Mouse (Mus musculus) limb, embryonic 13.5 days (tissue): ENCODE data around the gene Rnf220. TPM values are rescaled to one million over a fixed set of nuclear protein-coding genes. Genes with fewer than 3 reads are reported as not detected.

Source experiments
- ATAC-seq: fragments of 200-750 bp; cut with Nextera tagmentation; 2 replicates; pipeline ENCODE4 v1.8.0; 2017; ENCODE audit warnings: low read depth, moderate number of reproducible peaks, moderate TSS enrichment; ENCODE audit not compliant: low FRiP score
- H3K27ac ChIP-seq: fragments of 300-500 bp; sonication (generic); 2 replicates; pipeline ENCODE4 v1.5.1; 2015; ENCODE audit warnings: inconsistent platforms, mild to moderate bottlenecking, moderate library complexity
- H3K27me3 ChIP-seq: fragments of 300-500 bp; sonication (generic); 2 replicates; pipeline ENCODE4 v1.6.1; 2015; ENCODE audit warnings: mild to moderate bottlenecking, inconsistent platforms
- H3K36me3 ChIP-seq: fragments of 300-500 bp; sonication (generic); 2 replicates; pipeline ENCODE4 v1.6.1; 2015; ENCODE audit warnings: inconsistent platforms, mild to moderate bottlenecking, moderate library complexity
- H3K4me1 ChIP-seq: fragments of 300-500 bp; sonication (generic); 2 replicates; pipeline ENCODE4 v1.6.1; 2015; ENCODE audit warnings: inconsistent platforms
- H3K4me2 ChIP-seq: fragments of 300-500 bp; sonication (generic); replicated peaks from 2 replicates; pipeline ENCODE4 v1.6.1; 2015; ENCODE audit warnings: inconsistent platforms, mild to moderate bottlenecking, moderate library complexity
- H3K4me3 ChIP-seq: fragments of 300-500 bp; sonication (generic); 2 replicates; pipeline ENCODE4 v1.5.1; 2015; ENCODE audit warnings: moderate library complexity, mild to moderate bottlenecking, inconsistent platforms
- H3K9ac ChIP-seq: fragments of 300-500 bp; sonication (generic); 2 replicates; pipeline ENCODE4 v1.6.1; 2015; ENCODE audit warnings: mild to moderate bottlenecking, inconsistent platforms
- H3K9me3 ChIP-seq: fragments of 300-500 bp; sonication (generic); 2 replicates; pipeline ENCODE4 v1.6.1; 2016; ENCODE audit warnings: inconsistent platforms
- WGBS: fragments of 180-500 bp; shearing (Covaris S2); methylation state at CpG from one replicate; pipeline ENCODE4 v1.1.7; 2015; 5-methylcytosine and 5-hydroxymethylcytosine counted together
- polyA plus RNA-seq: library from polyadenylated mRNA; unstranded; fragments of >200 nt; fragmentation: Nextera tagmentation; extraction: Ambion mirVana; gene quantifications from 2 replicates; pipeline ENCODE4 v1.2.1, GENCODE M21; 2015

Gene Rnf220
- polyA plus RNA-seq, 1 experiment from 2014 or later, result 91.2 TPM

DNA sequence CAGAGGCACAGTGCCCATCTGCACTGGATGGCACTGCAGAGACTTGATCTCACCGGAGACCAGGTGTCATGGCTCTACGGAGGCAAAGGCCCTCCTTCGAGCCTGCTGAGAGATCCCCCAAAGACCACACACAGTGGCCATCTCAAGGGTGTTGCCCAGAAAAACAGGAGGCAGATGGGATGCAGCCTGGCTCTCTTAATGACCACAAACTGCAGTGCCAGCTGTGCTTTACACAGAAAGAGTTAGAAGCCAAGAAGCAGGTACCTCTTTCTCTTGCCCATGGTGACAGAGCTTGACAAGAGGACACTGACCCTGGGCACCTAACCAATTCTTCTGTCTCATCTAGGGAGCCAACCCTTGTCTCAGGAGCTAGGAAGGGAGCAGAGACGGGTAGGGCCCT, 212.5 kb downstream of the Rnf220 start:
- ATAC-seq, result no peak
- peak overlapping the region; percentile 45; the same call in 1 of the 2 replicates for H3K9ac ChIP-seq
- H3K4me3 ChIP-seq, result no peak overlapping the region
- peaks cover 62% of the 10 kb centered on the region for H3K4me1 ChIP-seq
- 30% methylated on average over 4 of the region's 4 CpGs for WGBS
- H3K27ac ChIP-seq, result peak overlapping the region; percentile 10; the same call in 1 of the 2 replicates
- peaks cover 84% of the 10 kb centered on the region for H3K36me3 ChIP-seq
- no peaks in the 10 kb centered on the region for H3K27me3 ChIP-seq
- no peaks in the 10 kb centered on the region for H3K9me3 ChIP-seq
- H3K4me2 ChIP-seq, result no peak overlapping the region

DNA sequence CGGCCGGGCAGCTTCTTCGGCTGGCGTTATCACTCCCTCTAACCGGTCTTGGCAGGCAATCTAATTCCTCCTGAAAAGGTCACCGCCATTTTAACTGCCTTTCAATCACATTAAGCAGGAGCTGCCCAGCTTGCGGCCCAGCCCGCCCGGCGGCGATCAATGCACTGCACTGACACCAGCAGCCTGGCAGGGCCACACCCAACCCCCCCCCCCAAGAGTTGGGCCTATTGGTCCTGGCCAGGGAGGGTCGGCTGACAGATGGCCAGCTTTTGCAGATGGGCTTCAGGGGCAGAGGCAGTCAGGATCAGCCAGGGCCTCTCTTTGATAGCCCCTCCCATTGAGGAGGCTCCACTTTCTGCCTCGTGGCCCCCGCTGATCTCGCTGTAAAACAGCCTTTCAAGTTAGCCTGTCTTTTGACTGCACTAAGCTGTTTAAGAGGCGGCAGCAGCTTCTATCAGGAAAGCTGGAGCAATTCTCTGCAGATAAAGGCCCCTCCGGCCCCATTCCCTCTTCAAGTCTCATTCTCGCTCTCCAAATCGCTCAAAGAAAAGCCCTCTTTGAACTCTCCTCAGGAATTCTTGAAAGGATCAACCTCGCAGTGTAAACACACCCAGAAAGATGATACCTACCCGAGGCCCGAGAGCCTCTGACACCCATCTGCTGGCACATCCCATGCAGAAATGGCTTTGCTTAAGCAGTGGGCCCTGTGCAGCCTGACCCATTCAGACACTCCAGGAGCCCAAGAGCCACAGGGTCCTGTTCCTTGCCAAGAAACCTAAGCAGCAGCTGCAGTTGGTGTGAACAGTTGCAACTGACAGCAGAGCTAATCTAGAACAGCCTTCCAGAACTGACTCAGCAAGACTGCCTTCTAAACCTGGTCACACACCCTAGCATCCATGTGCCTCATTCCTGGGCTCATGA, 213.3 kb downstream of the Rnf220 start:
- Histone ChIP-seq H3K4me3 (no peak overlapping the region), H3K4me1 (peaks cover 59% of the 10 kb centered on the region), H3K36me3 (peaks cover 92% of the 10 kb centered on the region), H3K27me3 (no peaks in the 10 kb centered on the region), H3K27ac (no peak overlapping the region; the same call in 1 of the 2 replicates), H3K9ac (peak overlapping the region; percentile 45; the same call in 1 of the 2 replicates), H3K9me3 (no peaks in the 10 kb centered on the region), H3K4me2 (no peak overlapping the region)
- ATAC-seq, result peak; percentile 25
- WGBS, result 24% methylated on average over 22 of the region's 22 CpGs

DNA sequence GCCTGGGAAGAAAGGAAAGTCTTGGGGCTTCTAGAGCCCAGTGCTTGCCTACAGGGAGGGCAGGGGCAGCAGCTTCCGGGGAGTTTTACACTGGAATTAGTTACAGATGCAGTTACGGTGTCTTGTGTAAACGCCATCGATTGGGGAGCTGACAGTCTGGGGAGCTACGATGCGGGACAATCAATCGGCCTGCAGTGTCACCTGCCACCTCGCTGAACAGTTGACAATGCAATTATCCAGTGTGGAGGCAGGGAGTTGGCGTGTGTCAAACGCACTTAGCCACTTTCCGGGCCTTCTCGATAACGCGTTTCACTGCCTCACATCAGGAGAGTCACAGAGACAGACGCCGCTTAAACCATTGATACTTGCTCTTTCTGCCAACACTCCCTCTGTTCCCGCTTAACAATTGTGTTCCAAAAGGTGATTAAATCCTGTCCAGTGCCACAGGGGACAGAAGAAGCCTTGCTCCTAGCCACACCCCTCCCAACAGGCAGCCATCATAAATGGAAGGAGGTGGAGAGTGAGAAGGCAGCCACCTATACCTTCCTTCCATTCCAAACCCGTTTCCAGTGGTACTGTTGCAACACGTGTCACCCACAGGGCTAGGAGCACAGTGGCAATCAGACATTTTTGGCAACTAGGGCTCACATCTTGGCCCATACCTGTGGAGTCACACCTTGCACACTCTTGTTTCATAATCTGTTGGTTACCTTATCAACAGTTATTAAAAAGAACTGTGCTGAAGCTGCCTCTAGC, 215.6 kb downstream of the Rnf220 start:
- WGBS, result 41% methylated on average over 19 of the region's 19 CpGs
- 0 out of 2 replicates have a peak overlapping the region, but pooled peaks have one; percentile 13 for H3K9ac ChIP-seq
- ATAC-seq, result no peak
- H3K4me2 ChIP-seq, result no peak overlapping the region
- no peak overlapping the region for H3K4me3 ChIP-seq
- peaks cover 99% of the 10 kb centered on the region for H3K36me3 ChIP-seq
- no peaks in the 10 kb centered on the region for H3K9me3 ChIP-seq
- H3K27me3 ChIP-seq, result no peaks in the 10 kb centered on the region
- H3K27ac ChIP-seq, result no peak overlapping the region
- H3K4me1 ChIP-seq, result peaks cover 45% of the 10 kb centered on the region

DNA sequence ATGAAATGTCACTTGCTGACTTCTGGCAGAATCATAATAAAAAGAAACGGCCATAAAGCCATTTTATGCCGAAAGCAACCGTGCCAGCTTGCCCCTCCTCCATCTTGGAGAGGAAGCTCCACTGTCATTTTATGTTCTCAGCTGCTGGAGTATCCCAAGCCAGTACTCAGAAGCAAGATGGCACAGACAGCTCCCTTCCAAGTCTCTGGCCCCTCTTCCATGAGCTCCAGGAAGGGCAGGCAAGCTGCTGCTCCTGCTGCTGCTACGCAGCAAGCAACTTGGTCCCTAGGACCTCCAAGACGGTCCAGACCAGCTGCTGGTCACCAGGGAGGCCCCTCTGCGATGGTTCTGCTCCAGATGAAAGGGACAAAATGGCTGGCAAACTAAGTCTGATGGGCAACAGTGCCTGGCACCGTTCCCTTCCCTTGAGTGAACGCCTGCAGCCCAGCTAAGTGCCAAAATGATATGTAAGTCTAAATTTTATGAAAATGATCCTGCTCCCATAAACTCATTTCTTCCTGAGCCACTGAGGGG, 216.4 kb downstream of the Rnf220 start:
- no peak for ATAC-seq
- 0 out of 2 replicates have a peak overlapping the region, but pooled peaks have one; percentile 31 for H3K9ac ChIP-seq
- no peaks in the 10 kb centered on the region for H3K27me3 ChIP-seq
- H3K27ac ChIP-seq, result no peak overlapping the region
- peaks cover 45% of the 10 kb centered on the region for H3K4me1 ChIP-seq
- H3K36me3 ChIP-seq, result peaks cover 99% of the 10 kb centered on the region
- no peak overlapping the region for H3K4me3 ChIP-seq
- H3K4me2 ChIP-seq, result no peak overlapping the region
- no peaks in the 10 kb centered on the region for H3K9me3 ChIP-seq
- WGBS, result 59% methylated on average over 8 of the region's 8 CpGs

DNA sequence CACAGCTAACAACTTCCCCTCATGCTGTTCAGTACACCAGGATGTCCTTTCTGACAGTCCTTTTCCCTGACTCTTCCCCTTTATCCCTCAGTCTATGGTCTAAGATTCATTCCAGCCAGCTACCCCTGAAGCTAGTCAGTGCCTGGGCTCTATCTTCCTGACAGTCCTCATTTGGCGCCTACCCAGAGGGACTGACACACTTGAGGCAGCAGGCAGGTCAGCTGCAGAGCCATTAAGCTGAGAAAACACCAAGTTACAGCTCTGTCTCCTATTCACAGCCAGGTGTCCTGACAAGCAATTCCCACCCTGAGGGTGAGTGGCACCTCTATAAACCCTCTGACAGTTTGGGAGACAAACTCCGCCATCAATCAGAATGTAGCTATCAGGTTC, 217.6 kb downstream of the Rnf220 start:
- Histone ChIP-seq H3K36me3 (peaks cover 99% of the 10 kb centered on the region), H3K9ac (no peak overlapping the region), H3K4me3 (no peak overlapping the region), H3K9me3 (peaks cover 7% of the 10 kb centered on the region), H3K27ac (no peak overlapping the region), H3K27me3 (no peaks in the 10 kb centered on the region), H3K4me1 (peaks cover 38% of the 10 kb centered on the region), H3K4me2 (no peak overlapping the region)
- ATAC-seq, result no peak
- WGBS, result 54% methylated on average over 2 of the region's 2 CpGs

DNA sequence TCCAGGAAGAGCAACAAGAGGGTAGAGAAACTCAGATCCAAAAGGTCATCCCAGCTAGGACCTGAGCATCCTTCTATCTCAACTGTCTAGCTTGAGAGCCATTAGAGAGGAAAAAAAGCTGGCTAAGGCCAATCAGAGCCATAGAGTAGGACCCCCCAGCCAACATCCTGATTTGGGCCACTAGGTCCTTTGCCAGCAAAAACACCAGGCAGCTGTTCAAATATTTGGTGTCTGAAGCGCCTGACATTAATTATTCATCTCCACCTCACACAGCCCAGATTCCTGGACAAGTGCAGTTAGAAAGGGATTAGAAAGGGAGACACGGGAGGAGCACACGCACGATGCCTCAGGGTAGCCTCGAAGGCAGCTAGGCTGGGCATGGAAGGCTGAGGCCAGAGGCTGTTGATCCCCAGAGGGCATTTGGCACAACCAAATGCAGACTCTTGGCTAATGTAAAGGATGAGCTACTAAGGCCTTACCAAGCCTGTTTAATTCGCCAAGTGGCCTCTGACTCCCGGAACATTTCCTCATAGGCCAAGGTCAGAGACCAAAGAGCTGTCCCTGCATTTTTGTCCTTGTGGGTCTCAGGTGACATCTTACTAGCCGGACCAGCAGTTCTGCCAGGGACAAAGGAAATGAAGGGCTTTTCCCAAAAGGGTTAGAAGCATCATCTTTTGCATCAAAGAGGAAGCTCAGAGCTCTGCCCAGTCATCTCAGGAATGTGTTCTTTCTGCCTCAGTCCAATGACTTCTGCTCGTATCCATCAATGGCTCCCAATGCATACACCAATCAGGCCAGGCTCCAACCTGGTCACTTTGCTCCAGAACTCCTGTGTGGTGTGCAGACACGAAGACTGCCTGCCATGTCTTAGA, 218.2 kb downstream of the Rnf220 start:
- no peak overlapping the region for H3K4me2 ChIP-seq
- H3K9me3 ChIP-seq, result peaks cover 12% of the 10 kb centered on the region
- no peaks in the 10 kb centered on the region for H3K27me3 ChIP-seq
- H3K27ac ChIP-seq, result no peak overlapping the region
- WGBS, result 81% methylated on average over 10 of the region's 10 CpGs
- no peak overlapping the region for H3K4me3 ChIP-seq
- H3K36me3 ChIP-seq, result peaks cover 99% of the 10 kb centered on the region
- ATAC-seq, result no peak
- H3K9ac ChIP-seq, result no peak overlapping the region
- peaks cover 31% of the 10 kb centered on the region for H3K4me1 ChIP-seq

DNA sequence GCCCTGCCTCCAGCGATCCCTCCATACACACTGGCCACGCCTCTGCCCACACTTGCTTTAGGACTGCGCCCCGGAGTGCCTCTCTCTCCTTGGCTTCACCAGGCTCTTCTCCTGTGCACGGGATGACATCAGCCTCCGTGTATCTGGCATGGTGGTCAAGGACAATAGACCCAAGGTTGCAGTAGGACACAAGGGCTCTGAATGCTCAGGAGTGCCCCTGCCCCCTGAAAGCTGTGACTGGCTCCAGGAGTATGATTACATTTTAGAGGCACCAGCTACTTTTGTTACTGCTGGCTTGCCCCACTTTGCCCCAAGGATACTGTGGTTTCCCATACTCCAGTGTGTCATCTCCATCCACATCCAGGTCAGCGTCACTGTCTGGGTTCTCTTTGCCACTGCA, 219.2 kb downstream of the Rnf220 start:
- Histone ChIP-seq H3K27me3 (no peaks in the 10 kb centered on the region), H3K9ac (no peak overlapping the region), H3K4me2 (no peak overlapping the region), H3K27ac (no peak overlapping the region), H3K4me1 (peaks cover 29% of the 10 kb centered on the region), H3K9me3 (peaks cover 12% of the 10 kb centered on the region), H3K4me3 (no peak overlapping the region), H3K36me3 (peaks cover 99% of the 10 kb centered on the region)
- WGBS, result 91% methylated on average over 7 of the region's 7 CpGs
- ATAC-seq, result no peak

DNA sequence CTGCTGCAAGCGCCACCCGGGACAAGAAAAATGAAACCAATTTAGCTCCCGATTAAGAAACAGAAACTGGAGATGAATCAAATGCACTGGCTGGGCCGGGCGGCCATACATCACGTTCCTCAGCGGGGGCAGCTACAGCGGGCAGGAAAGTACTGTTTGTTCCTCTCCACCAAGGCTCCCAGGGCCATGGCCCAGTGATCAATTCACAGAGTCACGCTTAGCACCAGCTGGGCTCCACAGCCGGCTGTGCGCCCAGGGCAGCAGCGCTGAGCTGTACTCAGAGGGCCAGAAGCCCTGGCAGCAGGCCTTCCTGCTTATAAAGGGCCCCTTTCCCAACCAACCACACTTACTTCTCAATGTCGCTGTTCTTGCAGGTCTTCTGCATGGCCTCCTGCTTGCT, 219.8 kb downstream of the Rnf220 start:
- no peak overlapping the region for H3K4me3 ChIP-seq
- peaks cover 12% of the 10 kb centered on the region for H3K9me3 ChIP-seq
- H3K4me2 ChIP-seq, result no peak overlapping the region
- peaks cover 99% of the 10 kb centered on the region for H3K36me3 ChIP-seq
- H3K9ac ChIP-seq, result no peak overlapping the region
- H3K27ac ChIP-seq, result no peak overlapping the region
- peaks cover 34% of the 10 kb centered on the region for H3K4me1 ChIP-seq
- H3K27me3 ChIP-seq, result no peaks in the 10 kb centered on the region
- no peak for ATAC-seq
- WGBS, result 87% methylated on average over 13 of the region's 13 CpGs

DNA sequence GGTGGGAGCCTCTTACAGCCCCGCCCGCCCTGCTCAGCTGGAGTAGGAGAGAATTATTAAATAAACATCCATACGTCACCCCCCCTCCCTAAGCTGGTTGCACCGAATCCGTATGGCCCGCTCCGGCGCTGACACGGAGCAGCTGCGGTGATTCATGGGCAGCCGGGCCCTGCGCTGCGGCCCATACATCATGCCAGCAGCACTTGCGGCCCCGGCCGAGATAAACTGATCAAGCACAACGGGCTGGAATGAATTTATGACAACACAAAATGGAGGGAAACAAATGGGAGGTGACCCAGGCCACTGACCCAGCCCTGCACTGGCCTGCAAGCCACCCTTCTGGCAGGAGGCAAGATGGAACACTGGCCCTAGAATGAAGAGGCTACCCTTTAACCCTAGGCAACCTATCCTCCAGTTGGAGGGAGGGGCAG, 220.6 kb downstream of the Rnf220 start:
- no peak overlapping the region for H3K4me3 ChIP-seq
- peaks cover 12% of the 10 kb centered on the region for H3K9me3 ChIP-seq
- WGBS, result 78% methylated on average over 17 of the region's 17 CpGs
- no peak for ATAC-seq
- H3K27me3 ChIP-seq, result no peaks in the 10 kb centered on the region
- no peak overlapping the region for H3K4me2 ChIP-seq
- no peak overlapping the region for H3K9ac ChIP-seq
- peaks cover 99% of the 10 kb centered on the region for H3K36me3 ChIP-seq
- no peak overlapping the region for H3K27ac ChIP-seq
- H3K4me1 ChIP-seq, result peaks cover 36% of the 10 kb centered on the region

DNA sequence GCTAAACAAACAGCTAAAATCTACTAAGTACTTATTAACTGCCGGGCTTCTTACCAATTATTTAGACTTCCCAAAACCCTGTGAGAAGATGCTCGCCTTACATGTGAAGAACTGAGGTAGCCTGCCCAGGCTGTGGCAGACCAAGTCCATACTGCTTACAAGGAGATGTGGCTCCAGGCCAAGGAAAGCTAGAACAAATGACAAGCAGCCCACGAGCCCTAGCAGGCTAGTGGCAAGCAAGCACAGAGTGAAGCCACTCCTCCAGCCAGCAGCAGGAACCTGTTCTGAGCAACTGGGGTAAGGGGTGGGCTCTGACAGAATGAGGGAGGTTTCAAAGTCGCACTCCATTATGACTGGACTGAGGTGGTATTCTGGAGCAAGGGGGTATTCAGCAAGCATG, 222.1 kb downstream of the Rnf220 start:
- WGBS, result 89% methylated on average over 4 of the region's 4 CpGs
- no peak overlapping the region for H3K27ac ChIP-seq
- ATAC-seq, result no peak
- H3K4me2 ChIP-seq, result no peak overlapping the region
- H3K27me3 ChIP-seq, result no peaks in the 10 kb centered on the region
- H3K9me3 ChIP-seq, result peaks cover 12% of the 10 kb centered on the region
- peaks cover 27% of the 10 kb centered on the region for H3K4me1 ChIP-seq
- H3K36me3 ChIP-seq, result peaks cover 86% of the 10 kb centered on the region
- H3K9ac ChIP-seq, result no peak overlapping the region
- H3K4me3 ChIP-seq, result no peak overlapping the region

DNA sequence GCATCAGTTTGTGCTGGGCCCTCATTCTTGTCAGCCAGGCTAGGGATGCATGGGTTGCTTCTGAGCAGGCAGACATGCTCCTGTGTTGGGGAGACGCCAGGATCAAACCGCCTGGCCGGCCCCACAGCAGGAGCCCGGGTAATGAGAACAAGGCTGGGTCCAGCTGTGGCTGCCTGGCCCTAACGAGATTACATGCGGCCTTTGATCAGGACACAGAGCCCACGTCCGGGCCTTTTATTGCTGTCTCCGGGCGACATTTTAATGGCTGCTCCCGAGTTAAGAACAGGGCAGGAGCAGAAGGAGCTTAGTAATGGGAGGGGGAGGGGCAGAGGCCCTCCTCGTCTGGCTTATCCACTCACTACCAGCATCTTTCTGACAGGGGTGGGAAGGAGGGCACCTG, 224.4 kb downstream of the Rnf220 start:
- Histone ChIP-seq H3K9me3 (peaks cover 12% of the 10 kb centered on the region), H3K36me3 (peaks cover 63% of the 10 kb centered on the region), H3K27ac (0 out of 2 replicates have a peak overlapping the region, but pooled peaks have one; percentile 15), H3K9ac (0 out of 2 replicates have a peak overlapping the region, but pooled peaks have one; percentile 25), H3K4me1 (peaks cover 27% of the 10 kb centered on the region), H3K4me3 (no peak overlapping the region), H3K27me3 (no peaks in the 10 kb centered on the region), H3K4me2 (no peak overlapping the region)
- ATAC-seq, result peak; percentile 42
- whole genome bisulfite sequencing, result 6% methylated on average over 12 of the region's 12 CpGs
